Mouse (Mus musculus) erythroid progenitor cell, adult 5-6 weeks (primary cell): ENCODE results near the gene Sdk2. TPM values are rescaled to one million over a fixed set of nuclear protein-coding genes. Genes with fewer than 3 reads are reported as not detected.

Experiments
- ATAC-seq: replicated peaks from 2 replicates; pipeline ENCODE4 v1.8.0; 2016; ENCODE audit warnings: moderate number of reproducible peaks, mild to moderate bottlenecking, moderate TSS enrichment, inconsistent platforms; ENCODE audit not compliant: poor library complexity, low FRiP score, severe bottlenecking
- total RNA-seq, 2 experiments: library from RNA; stranded (forward) in 1 of 2; stranded (reverse) in 1 of 2; fragments of 150-400 nt in 1 of 2; fragments of 186-747, 209-891 nt in 1 of 2; gene quantifications; 2 replicates each; pipeline versions ENCODE4 v1.2.3 to v1.2.4; 2015 to 2017; ENCODE audit warnings: low replicate concordance in 2 of 2

The Sdk2 gene
- total RNA-seq, 2 experiments from 2014 or later = 0.15 TPM; not detected in 1

DNA sequence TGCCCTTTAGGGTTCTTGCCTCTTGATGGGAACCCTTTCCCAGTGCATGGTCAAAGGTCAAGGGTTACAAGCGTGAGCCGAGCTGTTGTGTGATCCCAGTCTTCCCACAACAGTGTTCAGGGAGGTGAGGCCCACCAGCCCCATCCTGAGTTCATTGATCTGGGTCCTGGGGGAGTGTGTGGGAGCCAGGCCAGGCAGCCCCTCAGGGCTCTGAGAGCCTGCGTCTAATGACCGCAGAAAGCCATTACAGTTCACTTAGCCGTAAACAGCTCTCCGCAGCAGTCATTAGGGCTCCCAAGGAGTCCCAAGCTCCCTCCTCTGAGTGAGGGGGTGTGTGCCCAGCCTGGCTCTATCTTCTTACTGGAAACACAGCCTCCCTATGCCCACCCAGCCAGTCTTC lies 66.8 kb downstream of the Sdk2 start:
- no peak for ATAC-seq

DNA sequence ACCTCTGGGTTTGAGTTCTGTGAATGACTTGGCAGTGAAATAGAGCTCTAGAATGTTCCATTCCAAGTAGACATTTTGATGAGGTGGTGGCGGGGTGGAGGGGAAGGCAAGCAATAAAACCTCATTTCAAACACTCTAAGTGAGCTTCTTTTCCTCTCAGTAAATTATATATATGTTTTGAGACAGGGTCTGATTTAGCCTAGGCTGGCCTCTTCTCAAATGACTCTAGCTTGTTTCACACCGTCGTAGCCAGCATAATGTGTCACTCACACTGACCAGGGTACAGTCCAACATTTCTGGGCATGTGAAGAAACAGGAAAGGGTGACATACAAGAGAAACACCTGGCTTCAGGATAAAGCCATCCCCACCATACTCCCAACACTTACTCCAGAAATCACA lies 68.1 kb downstream of the Sdk2 start:
- ATAC-seq = no peak

DNA sequence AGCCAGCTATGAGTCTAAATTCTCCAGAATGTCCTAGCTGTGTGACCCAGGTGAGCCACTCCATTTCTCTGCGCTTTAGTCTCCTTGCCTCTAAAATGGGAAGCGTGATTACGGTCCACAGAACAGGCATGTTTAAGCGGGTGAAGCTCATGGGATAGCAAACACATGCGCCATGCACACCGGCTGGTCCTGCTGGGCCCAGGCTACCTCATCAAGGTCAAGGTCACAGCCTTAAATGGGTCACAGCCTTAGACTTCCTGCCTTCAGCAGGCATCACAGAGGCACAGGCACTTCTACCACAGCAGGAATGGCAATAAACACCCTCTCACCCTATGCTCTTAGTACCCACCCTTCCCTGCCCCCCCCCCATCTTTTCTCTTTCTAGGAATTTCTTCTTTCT lies 72.9 kb downstream of the Sdk2 start:
- ATAC-seq = no peak

DNA sequence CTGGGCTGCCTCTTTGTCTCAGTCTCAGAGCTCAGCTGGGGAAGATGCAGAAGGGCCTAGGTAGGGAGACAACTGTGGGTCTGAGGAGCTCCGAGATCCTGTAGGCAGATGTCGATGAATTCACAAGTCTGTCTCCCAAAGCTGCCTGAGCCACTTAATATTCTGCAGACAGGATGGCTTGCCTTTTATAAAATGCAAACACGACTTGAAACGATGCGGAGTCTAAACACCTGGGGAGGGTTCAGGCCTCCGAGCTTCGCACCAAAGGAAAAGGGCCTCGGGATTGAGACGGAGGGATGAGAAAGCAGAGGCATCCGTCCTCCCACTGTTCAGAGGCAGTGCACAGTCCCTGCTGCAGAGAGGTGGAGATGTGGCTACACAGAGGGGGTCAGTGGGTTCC lies 74.0 kb downstream of the Sdk2 start:
- ATAC-seq = no peak

DNA sequence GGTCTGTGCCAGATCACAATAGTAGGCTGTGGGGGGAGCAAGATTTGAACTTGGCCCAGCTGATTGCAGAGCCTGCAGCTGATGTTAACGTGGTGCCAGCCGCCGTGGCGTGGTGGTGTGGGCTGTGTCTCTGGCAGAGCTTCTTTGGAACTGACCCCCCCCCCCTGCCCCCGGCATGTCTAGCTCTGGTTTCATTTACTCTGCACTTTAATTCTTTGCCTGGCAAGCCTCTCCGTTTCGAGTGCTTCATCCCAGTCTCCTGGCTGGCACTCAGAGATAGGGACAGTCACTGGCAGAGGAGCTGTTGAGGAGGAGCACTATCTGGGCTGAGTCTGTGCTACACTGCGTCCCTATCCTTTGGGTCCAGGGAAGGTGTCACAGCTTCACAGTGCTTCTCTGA lies 75.0 kb downstream of the Sdk2 start:
- ATAC-seq = no peak

DNA sequence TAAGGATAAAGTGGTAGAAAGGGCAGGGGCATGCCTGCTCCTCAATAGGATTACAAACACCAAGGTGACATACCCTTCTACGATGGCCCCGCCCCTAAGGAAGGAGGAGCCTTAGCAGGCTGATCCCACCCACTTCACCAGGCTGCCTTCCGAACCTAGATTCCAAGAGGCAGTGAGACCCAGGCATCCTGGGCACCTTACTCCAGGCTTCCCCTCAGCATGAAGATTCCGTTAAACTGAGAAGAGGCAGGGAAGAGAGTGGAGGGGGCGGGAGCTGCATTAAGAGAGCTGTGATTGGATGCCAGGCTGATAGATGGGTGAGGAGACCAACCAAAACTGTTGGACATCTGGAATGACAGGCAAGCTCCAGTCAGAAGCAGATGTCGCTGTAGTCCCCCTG lies 76.4 kb downstream of the Sdk2 start:
- no peak for ATAC-seq

DNA sequence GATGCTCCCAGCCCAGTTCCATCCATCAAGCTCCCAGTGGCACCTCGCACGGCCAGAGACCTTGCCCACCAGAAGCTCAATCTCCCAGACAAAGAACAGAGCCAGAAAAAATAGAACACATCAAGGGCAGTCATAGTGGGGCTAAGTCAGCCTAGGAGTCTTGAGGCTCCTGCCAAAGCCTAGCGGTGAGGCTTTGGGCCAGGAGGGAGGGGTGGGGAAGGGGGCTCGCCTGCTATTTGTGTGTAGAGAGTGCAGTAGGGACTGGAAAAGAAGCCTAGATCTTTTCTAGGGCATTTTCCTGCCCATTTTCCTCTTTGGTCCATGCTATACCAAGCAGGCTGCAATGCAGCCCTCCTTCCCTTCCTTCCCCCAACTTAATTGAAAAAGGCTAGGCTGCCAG lies 76.8 kb downstream of the Sdk2 start:
- ATAC-seq = no peak

DNA sequence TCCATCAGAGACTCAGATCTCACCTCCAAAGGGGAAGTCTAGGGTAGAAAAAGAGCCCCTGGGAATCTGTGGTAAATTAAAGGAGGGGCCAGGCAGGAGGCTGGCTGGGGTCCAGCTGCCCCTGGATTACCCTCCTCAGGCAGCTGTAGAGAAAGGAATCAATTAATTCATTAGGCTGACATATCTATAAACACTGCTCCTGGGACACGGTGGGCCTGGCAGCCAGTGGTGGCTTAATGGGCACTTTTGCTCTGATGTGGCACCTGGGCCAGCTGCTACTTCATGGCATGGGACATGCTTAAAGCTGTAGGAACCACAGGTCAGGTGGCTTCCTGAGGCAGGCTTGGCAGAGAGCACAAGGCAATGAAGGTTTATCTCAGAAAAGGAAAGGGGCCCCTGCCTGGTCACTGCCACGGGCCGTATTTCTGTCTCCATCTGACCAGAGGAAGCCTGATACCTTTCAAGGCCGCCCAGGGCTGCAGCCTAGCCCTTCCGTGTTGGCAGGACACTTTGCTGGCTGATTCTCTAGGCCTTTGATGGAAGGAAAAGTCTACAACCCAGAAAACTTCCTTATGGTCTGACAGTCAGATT lies 80.9 kb downstream of the Sdk2 start:
- no peak for ATAC-seq

DNA sequence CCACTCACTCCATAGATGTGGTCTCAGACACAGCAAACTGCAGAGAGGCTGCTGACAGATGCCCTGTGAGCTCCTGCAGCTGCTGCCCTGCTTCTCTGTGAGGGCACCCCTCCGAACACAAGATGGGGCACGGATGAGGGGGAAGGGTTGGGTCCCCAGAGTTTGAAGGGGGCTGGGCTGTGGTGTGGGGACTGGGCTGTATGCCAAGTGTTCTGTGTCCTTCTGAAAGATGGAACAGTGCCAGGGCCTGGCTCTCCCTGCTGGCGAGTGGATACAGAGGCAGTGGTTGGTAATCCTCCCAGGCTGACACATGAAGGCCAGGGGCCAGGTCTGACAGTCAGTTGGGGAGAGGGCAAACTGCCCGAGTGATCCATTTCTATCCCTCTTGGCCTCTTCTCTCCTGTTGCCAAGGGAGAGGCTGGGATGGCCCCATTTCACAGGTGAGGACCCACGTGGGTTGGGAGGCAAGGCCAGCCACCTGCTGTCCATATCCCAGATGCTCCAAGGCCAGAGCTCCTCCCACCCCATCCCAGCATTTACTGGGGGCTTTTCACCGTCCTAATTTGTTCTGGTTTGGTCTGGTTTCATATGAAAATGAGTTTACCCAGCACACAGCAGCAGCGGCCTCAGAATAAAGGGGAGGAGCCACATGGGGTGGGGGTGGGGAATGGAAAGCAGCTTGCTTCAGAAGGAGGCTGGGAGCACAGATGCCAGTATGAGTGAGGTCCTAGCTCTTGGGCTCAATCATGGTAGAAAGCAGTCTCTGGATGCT lies 84.9 kb downstream of the Sdk2 start:
- ATAC-seq = no peak

DNA sequence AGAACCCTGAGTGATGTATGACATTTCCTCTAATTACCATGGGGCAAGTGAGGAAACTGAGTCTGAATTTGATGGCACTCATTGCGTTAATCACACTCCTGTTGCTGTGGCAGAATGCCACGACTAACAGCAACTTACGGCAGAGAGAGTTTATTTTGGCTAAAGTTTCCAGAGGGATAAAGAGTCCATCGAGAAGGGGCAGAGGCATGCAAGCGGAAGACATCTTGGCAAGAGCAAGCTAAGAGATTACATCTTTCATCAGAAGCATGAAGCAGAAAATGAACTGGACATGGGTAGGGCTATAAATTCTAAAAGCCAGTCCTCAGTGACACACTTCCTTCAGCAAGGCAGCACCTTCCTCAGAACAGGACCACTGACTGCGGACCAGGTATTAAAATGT lies 85.8 kb downstream of the Sdk2 start:
- no peak for ATAC-seq

DNA sequence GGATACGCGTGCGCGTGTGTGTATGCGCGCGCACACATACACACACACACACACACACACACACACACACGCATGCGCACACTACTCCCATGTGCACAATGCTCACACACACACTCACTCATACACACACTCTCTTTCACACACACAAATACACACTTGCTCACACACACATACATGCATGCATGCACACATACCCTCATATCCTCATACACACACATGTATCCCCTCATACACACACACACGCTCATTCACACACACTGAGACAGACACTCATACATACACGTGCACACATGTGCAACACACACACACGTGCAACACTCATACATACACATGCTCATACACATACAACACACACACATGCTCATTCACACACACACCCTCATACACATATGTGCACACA lies 88.5 kb downstream of the Sdk2 start:
- no peak for ATAC-seq

DNA sequence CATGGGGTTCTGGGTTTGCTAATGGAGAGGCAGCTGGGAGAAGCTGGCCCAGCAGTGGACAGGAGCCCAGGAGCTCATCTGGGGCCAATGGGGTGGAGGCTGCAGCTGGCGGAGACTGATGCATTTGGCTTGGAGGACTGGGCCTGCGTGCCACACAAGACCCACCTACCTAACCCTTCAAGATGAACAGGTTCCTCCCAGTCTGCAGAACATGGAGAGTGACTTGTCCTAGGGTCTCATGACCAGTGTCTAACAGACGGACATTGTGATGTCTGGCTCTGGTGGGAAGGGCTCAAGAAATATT lies 91.2 kb downstream of the Sdk2 start:
- ATAC-seq = no peak

DNA sequence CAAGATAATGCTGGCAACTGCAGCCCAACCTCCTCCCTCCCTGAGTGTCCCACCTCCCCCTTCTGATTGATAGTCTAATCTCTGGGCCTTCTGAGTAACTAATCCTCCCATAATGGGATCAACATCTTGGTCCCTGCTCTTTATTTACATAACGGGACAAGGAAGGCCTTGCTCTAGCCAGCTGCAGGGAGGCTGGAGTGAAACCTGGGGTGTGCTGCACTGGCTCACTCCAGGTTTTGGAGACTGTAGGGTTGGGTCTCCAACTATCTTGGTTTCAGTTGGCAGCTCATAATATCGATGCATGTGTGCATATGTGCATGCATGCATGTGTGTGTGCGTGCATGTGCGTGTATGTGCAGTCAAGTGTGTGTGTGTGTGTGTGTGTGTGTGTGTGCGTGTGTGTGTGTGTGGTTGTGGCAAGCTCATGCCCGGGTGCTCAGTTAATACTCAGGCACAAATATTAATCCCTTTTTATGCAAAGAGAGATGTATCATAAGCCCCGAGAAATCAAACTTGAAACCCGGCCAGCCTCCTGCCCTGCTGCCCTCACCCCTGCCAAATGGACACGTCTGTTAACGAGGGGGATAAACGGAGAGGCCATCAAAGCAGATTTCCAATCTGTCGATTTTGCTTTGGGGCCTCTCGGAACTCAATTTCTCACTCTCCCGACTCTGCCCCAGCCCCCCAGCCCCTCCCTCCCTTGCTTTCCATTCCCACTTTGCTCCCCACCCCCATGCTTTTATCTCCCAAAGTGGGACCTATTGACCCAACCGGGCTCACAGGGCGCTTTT lies 91.8 kb downstream of the Sdk2 start:
- ATAC-seq = no peak

DNA sequence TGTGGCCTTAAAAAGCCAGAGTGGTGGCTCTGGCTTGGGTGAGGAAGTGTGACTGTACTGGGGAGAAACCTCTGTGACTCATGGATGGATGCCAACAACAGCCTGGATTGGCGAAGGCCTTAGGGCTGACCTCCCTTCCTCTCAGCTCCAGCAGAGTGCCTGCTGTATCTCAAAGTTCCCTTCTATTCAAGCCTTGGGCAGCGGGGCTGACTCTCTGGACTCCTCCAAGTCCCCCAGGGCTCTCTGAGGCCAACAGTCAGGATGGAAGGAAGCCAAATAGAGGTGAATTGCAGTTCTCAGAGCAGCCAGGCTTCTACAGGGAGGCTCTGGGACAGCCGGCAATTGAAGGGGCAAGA lies 94.4 kb downstream of the Sdk2 start:
- ATAC-seq = no peak

DNA sequence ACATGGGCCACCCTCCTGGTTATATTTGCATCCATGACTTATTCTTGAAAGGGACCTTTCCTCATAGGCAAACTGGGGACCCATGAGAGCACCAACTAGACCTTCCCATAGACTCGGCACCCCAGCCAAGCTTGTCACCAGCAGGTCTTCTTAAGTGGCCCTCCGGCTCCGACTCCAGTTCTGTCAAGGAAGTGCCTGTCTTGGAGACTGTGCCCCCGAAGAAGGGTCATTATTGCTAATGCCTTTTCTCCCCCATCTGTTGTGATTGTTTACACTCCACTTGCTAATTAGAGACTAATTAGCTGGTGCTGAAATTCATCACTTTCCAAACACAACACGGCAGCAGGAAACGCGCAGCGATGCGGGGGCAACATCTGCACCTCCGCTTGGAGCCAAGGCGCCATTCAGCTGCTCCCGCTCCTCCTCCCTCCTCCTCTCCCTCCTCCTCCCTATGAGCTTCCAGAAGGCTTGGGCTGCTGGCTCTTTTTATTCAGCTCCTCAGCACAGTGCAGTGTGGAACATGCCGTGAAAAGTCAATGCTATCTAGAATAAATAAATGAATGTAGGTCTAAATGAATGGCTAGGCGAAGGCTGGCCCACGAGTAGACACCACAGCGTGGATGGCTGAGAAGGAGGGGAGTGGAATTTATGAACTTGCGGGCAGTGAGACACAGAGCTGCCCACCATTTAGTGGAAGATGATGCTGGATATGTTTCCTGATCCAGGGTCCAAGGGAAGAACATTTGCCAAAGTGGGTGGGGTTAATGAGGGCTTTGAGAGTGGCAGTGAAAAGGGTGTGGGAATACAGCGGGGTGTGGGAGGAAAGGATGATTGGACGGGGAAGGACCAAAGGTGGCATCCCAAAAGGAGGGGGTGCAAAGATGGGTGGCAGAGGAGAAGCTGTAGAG lies 95.0 kb downstream of the Sdk2 start:
- ATAC-seq = no peak

DNA sequence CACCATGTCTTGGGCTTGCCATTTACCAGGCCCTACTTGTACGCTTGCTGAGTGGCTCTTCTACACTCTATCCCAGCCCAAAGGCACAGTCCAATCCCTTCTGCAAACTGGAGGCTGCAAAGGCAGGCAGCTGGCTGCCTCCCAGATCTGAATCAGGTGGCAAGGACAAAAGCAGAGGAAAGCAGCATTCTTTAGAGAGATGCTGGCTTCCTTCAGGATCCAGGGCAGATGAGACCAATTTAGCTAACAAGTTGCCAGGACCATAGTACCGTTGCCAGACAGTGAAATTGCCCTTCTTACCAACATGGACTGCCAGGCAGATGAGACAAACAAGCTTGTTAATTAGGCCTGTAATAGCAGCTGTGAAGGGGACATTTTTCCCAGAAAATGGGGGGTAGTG lies 96.8 kb downstream of the Sdk2 start:
- ATAC-seq = no peak

DNA sequence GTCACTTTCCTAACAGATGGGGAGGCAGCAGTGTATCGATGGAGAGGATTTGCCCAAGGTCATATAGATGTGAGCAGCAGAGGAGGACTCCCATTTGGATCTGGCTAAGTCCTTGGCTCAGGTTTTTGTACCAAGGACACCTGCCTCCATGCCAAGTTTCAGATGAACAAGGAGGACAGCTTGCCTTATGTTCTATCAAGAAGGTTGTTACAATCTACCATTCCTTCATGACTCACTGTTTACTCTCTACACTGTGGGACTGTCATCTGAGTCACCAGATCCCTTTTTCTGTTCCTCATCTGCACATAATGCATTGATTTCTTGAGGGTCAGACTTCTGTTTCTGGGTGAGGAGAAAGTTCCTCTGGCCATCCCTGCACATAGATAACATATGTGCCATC lies 101.6 kb downstream of the Sdk2 start:
- no peak for ATAC-seq

DNA sequence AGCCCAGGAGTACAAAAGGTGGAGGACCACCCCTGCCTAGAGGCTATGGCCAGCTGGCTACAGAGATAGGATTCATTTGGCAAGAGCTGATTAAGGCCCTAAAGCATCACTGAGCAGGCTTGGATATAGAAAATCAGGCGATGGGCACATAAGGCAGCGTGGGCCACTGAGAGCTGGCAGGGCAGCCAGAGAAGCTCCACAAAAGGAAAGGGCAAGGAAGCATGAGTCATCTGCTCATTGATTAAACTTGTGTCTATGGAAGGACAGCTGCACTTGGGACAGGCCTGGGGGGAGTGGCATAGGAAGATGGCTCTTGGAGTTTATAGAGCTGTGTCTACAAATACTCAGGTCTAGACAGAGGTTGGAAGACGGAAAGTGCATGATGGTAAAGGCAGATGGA lies 104.1 kb downstream of the Sdk2 start:
- no peak for ATAC-seq

DNA sequence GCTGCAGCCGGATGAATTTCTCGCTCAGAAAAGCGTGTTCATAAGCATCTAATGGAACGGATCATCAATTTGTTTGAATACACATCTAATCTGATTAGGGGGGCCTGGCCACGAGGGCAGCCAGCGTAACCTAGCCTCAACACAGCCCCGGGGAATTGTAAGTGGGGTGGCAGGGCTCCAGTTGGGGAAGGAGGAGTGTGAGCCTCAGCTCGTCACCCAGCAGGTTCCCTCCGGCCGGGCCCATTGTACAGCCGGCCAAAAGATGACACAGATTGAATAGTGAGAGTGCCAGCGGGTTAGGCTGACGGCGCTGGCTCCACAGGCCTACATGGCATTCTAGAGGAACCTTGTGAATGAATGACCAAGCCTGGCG lies 115.2 kb downstream of the Sdk2 start:
- no peak for ATAC-seq

DNA sequence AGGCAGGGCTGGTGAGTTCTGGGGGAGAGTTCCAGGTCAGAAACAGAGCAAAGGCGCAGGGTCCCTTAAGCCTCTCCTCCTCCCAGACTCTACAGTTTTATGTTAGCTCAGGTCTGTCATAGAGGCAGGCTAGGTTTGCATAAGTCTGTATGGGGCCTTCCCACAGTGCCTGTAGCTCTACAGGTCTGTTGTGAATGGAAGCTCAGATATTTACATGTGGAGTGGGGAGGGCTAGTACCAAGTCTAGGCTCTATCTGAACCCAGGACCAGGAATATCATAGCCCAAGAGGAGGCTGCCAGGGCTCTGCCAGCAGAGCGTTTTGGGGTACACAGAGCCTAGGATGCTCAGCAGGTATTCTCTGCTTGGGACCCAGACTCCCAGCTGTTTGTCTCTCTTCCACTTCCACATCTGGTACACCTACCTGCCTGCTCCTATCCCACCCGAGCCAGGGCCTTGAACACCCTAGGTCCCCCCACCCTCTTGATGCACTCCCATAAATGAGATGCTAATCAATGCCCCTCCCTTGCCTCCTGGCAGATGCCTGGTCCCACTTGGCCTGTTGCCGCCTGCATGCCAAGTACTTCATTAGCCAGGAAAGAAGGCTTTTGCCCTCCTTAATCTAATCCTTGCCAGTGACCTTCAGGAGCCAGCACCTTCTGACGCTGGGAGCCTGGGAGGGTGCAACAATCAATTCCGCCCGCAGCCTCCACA lies 115.8 kb downstream of the Sdk2 start:
- ATAC-seq = no peak
